19 mouse cellular contexts compared by ENCODE assay signal in the genomic region with DNA sequence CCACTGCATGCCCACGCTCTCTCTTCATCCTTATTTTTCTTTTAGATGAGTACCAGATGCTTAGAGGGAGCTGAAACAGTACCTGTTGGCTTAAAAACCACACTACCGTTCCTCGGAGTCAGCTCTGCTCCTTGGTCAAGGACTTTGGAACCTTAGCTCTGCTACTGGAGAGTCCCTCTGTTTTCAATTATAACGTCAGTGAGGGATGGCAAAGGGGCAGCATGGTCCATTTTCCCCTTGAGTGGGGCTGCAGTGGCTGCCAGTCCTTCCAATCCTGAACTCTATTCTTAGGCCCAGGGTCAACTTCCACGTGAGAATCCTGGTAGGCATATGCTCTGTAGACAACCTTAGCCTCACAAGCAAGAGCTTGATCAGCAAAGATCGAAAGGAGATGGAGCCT. TPM values are rescaled to one million over a fixed set of nuclear protein-coding genes. Genes with fewer than 3 reads are reported as not detected.
DNase-seq lines count a peak whose midpoint lies in the region; ATAC-seq lines count a peak whose summit lies in the region.
"Had no signal": no experiment of that assay in that cellular context is flagged by ENCODE, and none has a peak within 500 bp of the region (broad histone marks: within the 10 kb centered on the region; RNA-seq: fewer than 3 reads in every experiment).

No protein-coding gene starts in this region.

- H3K36me3 ChIP-seq in kidney, embryonic 14.5 days (ENCODE audit: control insufficient read depth, insufficient read depth, low read length): peaks cover 17% of the 10 kb centered on the region
- peaks cover 29% of the 10 kb centered on the region for H3K36me3 ChIP-seq in embryonic facial prominence, embryonic 13.5 days

- H3K4me2 ChIP-seq in kidney, embryonic 14.5 days (replicated peaks; ENCODE audit: low read depth, low read length): no peak overlapping the region
- H3K4me2 ChIP-seq in embryonic facial prominence, embryonic 13.5 days: no peak overlapping the region
- H3K4me2 ChIP-seq: forebrain, embryonic 15.5 days; hindbrain, embryonic 12.5 days had no signal

- H3K4me3 ChIP-seq in kidney, embryonic 14.5 days (ENCODE audit: low read length): no peak overlapping the region
- no peak overlapping the region for H3K4me3 ChIP-seq in embryonic facial prominence, embryonic 13.5 days
- H3K4me3 ChIP-seq: forebrain, embryonic 15.5 days; heart, embryonic 10.5 days; hindbrain, embryonic 12.5 days had no signal

- H3K9me3 ChIP-seq in kidney, embryonic 14.5 days (ENCODE audit: control insufficient read depth, low read length): no peaks in the 10 kb centered on the region
- no peaks in the 10 kb centered on the region for H3K9me3 ChIP-seq in embryonic facial prominence, embryonic 13.5 days
- H3K9me3 ChIP-seq: forebrain, embryonic 15.5 days; heart, embryonic 10.5 days; hindbrain, embryonic 12.5 days had no signal

- 79% methylated on average over 6 of the region's 6 CpGs for WGBS in kidney, embryonic 14.5 days
- WGBS in embryonic facial prominence, embryonic 13.5 days: 33% methylated on average over 6 of the region's 6 CpGs

- no peak overlapping the region for H3K27ac ChIP-seq in kidney, embryonic 14.5 days (ENCODE audit: low read depth, low read length)
- H3K27ac ChIP-seq in embryonic facial prominence, embryonic 13.5 days: peak overlapping the region; percentile 66; the same call in 1 of the 2 replicates
- H3K27ac ChIP-seq: forebrain, embryonic 15.5 days; heart, embryonic 10.5 days; hindbrain, embryonic 12.5 days had no signal

- DNase-seq in kidney, adult 11 months: peak; percentile 28
- DNase-seq in kidney, postnatal 36 days: peak; percentile 28 to 43
- no peak for DNase-seq in kidney, postnatal 14 days
- no peak for DNase-seq in heart, adult 11 months
- DNase-seq: adrenal gland, postnatal 14 days; cerebellum, adult 11-12 months; cerebellum, adult 9-10 months; cerebellum, postnatal 25 days; gastrocnemius, postnatal 36 days; heart, adult 18-20 months; heart, postnatal 10 days; heart, postnatal 4 days had no signal

- no peaks in the 10 kb centered on the region for H3K4me1 ChIP-seq in kidney, embryonic 14.5 days (ENCODE audit: control insufficient read depth, insufficient read depth, low read length)
- peaks cover 17% of the 10 kb centered on the region for H3K4me1 ChIP-seq in embryonic facial prominence, embryonic 13.5 days
- H3K4me1 ChIP-seq: forebrain, embryonic 15.5 days; hindbrain, embryonic 12.5 days had no signal

- ATAC-seq in kidney, embryonic 14.5 days (ENCODE audit: low FRiP score, low TSS enrichment): no peak
- ATAC-seq in embryonic facial prominence, embryonic 13.5 days (ENCODE audit: insufficient number of reproducible peaks, insufficient read depth, low FRiP score, low TSS enrichment, low read depth): no peak
- ATAC-seq in inflammation-experienced regulatory T-cells, adult 6 months: no peak
- ATAC-seq: forebrain, embryonic 15.5 days; hindbrain, embryonic 16.5 days had no signal

- H3K27me3 ChIP-seq in kidney, embryonic 14.5 days (ENCODE audit: control insufficient read depth, insufficient read depth, low read length): no peaks in the 10 kb centered on the region
- H3K27me3 ChIP-seq in embryonic facial prominence, embryonic 13.5 days: no peaks in the 10 kb centered on the region
- H3K27me3 ChIP-seq: forebrain, embryonic 15.5 days; hindbrain, embryonic 12.5 days had no signal

- H3K9ac ChIP-seq in kidney, embryonic 14.5 days (ENCODE audit: low read depth, low read length): no peak overlapping the region
- H3K9ac ChIP-seq in embryonic facial prominence, embryonic 13.5 days: no peak overlapping the region
- H3K9ac ChIP-seq: forebrain, embryonic 15.5 days; hindbrain, embryonic 12.5 days had no signal

RNA-seq across cellular contexts. Expression of a gene that starts 48.2 kb away (rescaled TPM):
- polyA plus RNA-seq in kidney, embryonic 14.5 days (2014; fragmentation: Nextera tagmentation; extraction: Ambion mirVana): 34.1 and 49.5 TPM in 2 replicates
- 42.2 and 44.2 TPM in 2 replicates for polyA plus RNA-seq in embryonic facial prominence, embryonic 13.5 days (2015; fragmentation: Nextera tagmentation; extraction: Ambion mirVana)
- 10 to 100 TPM; 19.2 to 29.0 (median 22.5) TPM for polyA plus RNA-seq in inflammation-experienced regulatory T-cells, adult 6 months (2017; shearing (Covaris generic))

Comparison
In these comparisons a context has a peak if more than half of its experiments do, and no peak if none do; other contexts are left out.
1. DNase-seq: peak in kidney, adult 11 months (single experiment) and kidney, postnatal 36 days (2 of 2); none in kidney, postnatal 14 days (single experiment) and heart, adult 11 months (single experiment).